Mouse (Mus musculus) frontal cortex, postnatal 10 days (tissue): ENCODE data around the gene Adam30.
A peak's percentile ranks its signal among the peaks of the same experiment; 100 is the strongest.
"Not testable (repeated sequence)": the region's sequence is repeated elsewhere in the genome, so short reads cannot be mapped to it uniquely, and the experiment has no call there.

ENCODE experiments used
- DNase-seq, 2 experiments: peaks; one replicate each; pipeline ENCODE4 v3.0.0; 2022; ENCODE audit warnings: low spot score in 2 of 2, mixed read lengths in 1 of 2

Gene Adam30

GRCm38 (mm10) chr3:98160330-98160729 lies at the start of gene Adam30:
Adam30 (plus strand) TSS chr3:98160630.
- DNase-seq = no peak

- no peak for DNase-seq
Measured at GRCm38 (mm10) chr3:98118252-98118651, 42.2 kb upstream of the Adam30 start.

GRCm38 (mm10) chr3:98119338-98119737 lies 41.1 kb upstream of the Adam30 start:
- no peak for DNase-seq

GRCm38 (mm10) chr3:98120884-98121283 lies 39.5 kb upstream of the Adam30 start:
- no peak for DNase-seq

- DNase-seq = no peak
Measured at GRCm38 (mm10) chr3:98127775-98128174, 32.7 kb upstream of the Adam30 start.

GRCm38 (mm10) chr3:98128716-98129115 lies 31.7 kb upstream of the Adam30 start:
- no peak for DNase-seq

GRCm38 (mm10) chr3:98132140-98132539 lies 28.3 kb upstream of the Adam30 start:
- DNase-seq = not testable (repeated sequence)

- no peak for DNase-seq
Measured at GRCm38 (mm10) chr3:98132636-98133035, 27.8 kb upstream of the Adam30 start.

GRCm38 (mm10) chr3:98141456-98141855 lies 19.0 kb upstream of the Adam30 start:
- DNase-seq = no peak

- no peak for DNase-seq
Measured at GRCm38 (mm10) chr3:98142862-98143261, 17.6 kb upstream of the Adam30 start.

GRCm38 (mm10) chr3:98145204-98145603 lies 15.2 kb upstream of the Adam30 start:
- no peak for DNase-seq

- no peak for DNase-seq
Measured at GRCm38 (mm10) chr3:98146471-98147410, 13.7 kb upstream of the Adam30 start.

- no peak for DNase-seq
Measured at GRCm38 (mm10) chr3:98147706-98148105, 12.7 kb upstream of the Adam30 start.

GRCm38 (mm10) chr3:98149881-98150280 lies 10.5 kb upstream of the Adam30 start:
- DNase-seq = no peak

- DNase-seq = no peak
Measured at GRCm38 (mm10) chr3:98151016-98151415, 9.4 kb upstream of the Adam30 start.

GRCm38 (mm10) chr3:98153460-98153859 lies 7.0 kb upstream of the Adam30 start:
- no peak for DNase-seq

- no peak for DNase-seq
Measured at GRCm38 (mm10) chr3:98156158-98156557, 4.3 kb upstream of the Adam30 start.

- DNase-seq = no peak
Measured at GRCm38 (mm10) chr3:98157073-98157472, 3.4 kb upstream of the Adam30 start.

GRCm38 (mm10) chr3:98157585-98157984 lies 2.8 kb upstream of the Adam30 start:
- DNase-seq = no peak

GRCm38 (mm10) chr3:98158646-98159045 lies 1.8 kb upstream of the Adam30 start:
- DNase-seq = no peak

GRCm38 (mm10) chr3:98159289-98159688 lies 1.1 kb upstream of the Adam30 start:
- DNase-seq = no peak

GRCm38 (mm10) chr3:98178340-98178739 lies 17.9 kb downstream of the Adam30 start:
- peak; percentile 26 to 35 for DNase-seq

GRCm38 (mm10) chr3:98180805-98181204 lies 20.4 kb downstream of the Adam30 start:
- DNase-seq = peak in 1 of 2 experiments; percentile 40
